Comparison of ENCODE assay signal across 24 mouse cellular contexts in the genomic region with DNA sequence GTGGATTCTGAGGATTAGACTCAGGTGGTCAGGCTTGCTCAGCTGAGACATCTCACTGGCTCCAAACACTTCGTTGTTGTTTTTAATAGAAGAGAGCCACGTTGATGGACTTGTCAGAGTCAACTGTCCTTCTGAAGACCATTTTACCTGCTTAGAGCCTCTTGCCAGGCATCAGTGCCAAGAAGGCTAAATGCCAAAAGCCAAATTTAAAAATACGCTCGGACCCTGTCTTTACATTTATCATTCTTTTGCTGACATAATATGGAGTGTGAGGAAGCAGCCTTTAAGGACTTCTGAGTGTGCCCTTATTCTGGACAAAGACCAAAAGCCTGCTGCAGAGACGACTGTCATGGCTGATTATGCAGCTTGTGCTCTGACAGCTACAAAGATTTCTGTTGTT. TPM values are rescaled to one million over a fixed set of nuclear protein-coding genes. Genes with fewer than 3 reads are reported as not detected.
"Had no signal": no experiment of that assay in that cellular context is flagged by ENCODE, and none has a peak within 500 bp of the region (broad histone marks: within the 10 kb centered on the region; RNA-seq: fewer than 3 reads in every experiment).

No protein-coding gene starts in this region.

- H3K4me3 ChIP-seq: lung, embryonic 15.5 days; megakaryocyte, embryonic 14.5 days; midbrain, embryonic 13.5 days; midbrain, embryonic 15.5 days; neural tube, embryonic 12.5 days; stomach, embryonic 15.5 days had no signal

- ATAC-seq: liver, postnatal 0 days; lung, postnatal 0 days; midbrain, embryonic 13.5 days; midbrain, embryonic 15.5 days had no signal

- H3K27ac ChIP-seq: lung, embryonic 15.5 days; macrophage; midbrain, embryonic 13.5 days; midbrain, embryonic 15.5 days; neural tube, embryonic 12.5 days; stomach, embryonic 15.5 days; stomach, postnatal 0 days had no signal

- H3K27me3 ChIP-seq: lung, embryonic 15.5 days; megakaryocyte, embryonic 14.5 days; midbrain, embryonic 13.5 days; midbrain, embryonic 15.5 days; neural tube, embryonic 12.5 days; stomach, embryonic 15.5 days had no signal

- DNase-seq: liver, postnatal 0 days; lung, adult 2 months; lung, postnatal 14 days; lung, postnatal 36 days; right cerebral cortex, postnatal 14 days; right cerebral cortex, postnatal 4 days; thymus, adult 2 months; thymus, postnatal 25 days; thymus, postnatal 4 days had no signal

RNA-seq across cellular contexts. Expression of a gene that starts 22.3 kb away (rescaled TPM):
- total RNA-seq: megakaryocyte progenitor cell, adult 5-6 weeks; midbrain, postnatal 0 days; monocyte, adult 5-6 weeks; neutrophil, adult 5-6 weeks had no signal
- polyA plus RNA-seq: liver, postnatal 0 days; lung, postnatal 0 days; macrophage; neural tube, embryonic 14.5 days; stomach, embryonic 15.5 days; urinary bladder, adult 2 months had no signal
